Mouse (Mus musculus) C2C12 (cell line): ENCODE results near the gene Tbce. TPM values are rescaled to one million over a fixed set of nuclear protein-coding genes. Genes with fewer than 3 reads are reported as not detected.
A peak's percentile ranks its signal among the peaks of the same experiment; 100 is the strongest.

Experiments
- H3K27me3 ChIP-seq: one replicate; pipeline ENCODE4 v1.6.1; 2011; ENCODE audit not compliant: control insufficient read depth, insufficient read depth, insufficient read length
- H3K36me3 ChIP-seq: one replicate; pipeline ENCODE4 v1.6.1; 2011; ENCODE audit not compliant: control insufficient read depth, insufficient read depth
- H3K4me3 ChIP-seq: one replicate; pipeline ENCODE4 v1.5.1; 2011; ENCODE audit warnings: mild to moderate bottlenecking, control low read depth; ENCODE audit not compliant: poor library complexity, insufficient read depth, severe bottlenecking
- H3K79me2 ChIP-seq: one replicate; pipeline ENCODE4 v1.6.1; 2011; ENCODE audit not compliant: control insufficient read depth, insufficient read depth
- H3K79me3 ChIP-seq: one replicate; pipeline ENCODE4 v1.6.1; 2011; ENCODE audit warnings: low read depth, control low read depth
- H3ac ChIP-seq: one replicate; pipeline ENCODE3; 2011; ENCODE audit warnings: low read depth; ENCODE audit not compliant: control insufficient read depth, insufficient read length
- CEBPB ChIP-seq: IDR thresholded peaks from one replicate; pipeline ENCODE4 v1.6.1; 2011; ENCODE audit warnings: low read depth, mild to moderate bottlenecking, control low read depth, moderate library complexity
- CTCF ChIP-seq: IDR thresholded peaks from one replicate; pipeline ENCODE4 v1.5.1; 2011; ENCODE audit not compliant: control insufficient read depth, insufficient read depth, insufficient read length
- FOSL1 ChIP-seq: IDR thresholded peaks from one replicate; pipeline ENCODE4 v1.8.0; 2011; ENCODE audit warnings: mild to moderate bottlenecking, low read length; ENCODE audit not compliant: poor library complexity, insufficient read depth, severe bottlenecking
- MAX ChIP-seq: IDR thresholded peaks from one replicate; pipeline ENCODE4 v1.6.1; 2011; ENCODE audit warnings: mild to moderate bottlenecking, control low read depth
- MYOD1 ChIP-seq: IDR thresholded peaks from one replicate; pipeline ENCODE4 v1.6.1; 2011; ENCODE audit warnings: low read depth; ENCODE audit not compliant: control insufficient read depth, insufficient read length
- MYOG ChIP-seq: IDR thresholded peaks from one replicate; pipeline ENCODE4 v1.6.1; 2011; ENCODE audit not compliant: control insufficient read depth, insufficient read length; ENCODE audit errors: extremely low read depth
- USF1 ChIP-seq: IDR thresholded peaks from one replicate; pipeline ENCODE4 v1.6.1; 2011; ENCODE audit warnings: low read depth, mild to moderate bottlenecking, control low read depth, moderate library complexity
- polyA plus RNA-seq: library from polyadenylated mRNA; unstranded; fragments of >200 nt; fragmentation: generic; extraction: Trizol; gene quantifications from one replicate; pipeline ENCODE4 v1.2.1, GENCODE M21; 2012; ENCODE audit warnings: missing spikeins

Tbce gene
- polyA plus RNA-seq, 1 experiment, result 17.2 TPM

- Histone ChIP-seq H3K79me3 (peaks cover 75% of the 10 kb centered on the region), H3K4me3 (no peak overlapping the region), H3K36me3 (peaks cover 16% of the 10 kb centered on the region), H3K27me3 (no peaks in the 10 kb centered on the region), H3K79me2 (peaks cover 92% of the 10 kb centered on the region), H3ac (no peak overlapping the region)
- no peak for TF ChIP-seq MAX
These were observed 26.3 kb upstream of the Tbce start for GRCm38 (mm10) chr13:14065701-14066100.

GRCm38 (mm10) chr13:14065028-14065380 is 25.6 kb upstream of the Tbce start:
- Histone ChIP-seq H3K36me3 (peaks cover 16% of the 10 kb centered on the region), H3K4me3 (peak overlapping the region; percentile 84), H3K27me3 (no peaks in the 10 kb centered on the region), H3K79me3 (peaks cover 75% of the 10 kb centered on the region), H3ac (peak overlapping the region; percentile 96), H3K79me2 (peaks cover 92% of the 10 kb centered on the region)
- TF ChIP-seq CEBPB (no peak), USF1 (no peak), MYOG (no peak), CTCF (no peak), MYOD1 (no peak), FOSL1 (no peak), MAX (no peak)

- peaks cover 92% of the 10 kb centered on the region for H3K79me2 ChIP-seq
- H3K27me3 ChIP-seq, result no peaks in the 10 kb centered on the region
- peak overlapping the region; percentile 84 for H3K4me3 ChIP-seq
- peak overlapping the region; percentile 96 for H3ac ChIP-seq
- TF ChIP-seq CEBPB (no peak), MAX (no peak), MYOD1 (no peak), FOSL1 (no peak)
- peaks cover 76% of the 10 kb centered on the region for H3K79me3 ChIP-seq
- peaks cover 16% of the 10 kb centered on the region for H3K36me3 ChIP-seq
These were observed 25.0 kb upstream of the Tbce start for GRCm38 (mm10) chr13:14064341-14065027.

- Histone ChIP-seq H3K79me2 (peaks cover 92% of the 10 kb centered on the region), H3K4me3 (peak overlapping the region; percentile 84), H3K79me3 (peaks cover 70% of the 10 kb centered on the region), H3ac (peak overlapping the region; percentile 96), H3K27me3 (no peaks in the 10 kb centered on the region), H3K36me3 (peaks cover 16% of the 10 kb centered on the region)
- no peak for TF ChIP-seq USF1
- no peak for TF ChIP-seq CTCF
- no peak for TF ChIP-seq MAX
- no peak for TF ChIP-seq MYOD1
- no peak for TF ChIP-seq MYOG
- TF ChIP-seq FOSL1, result no peak
- TF ChIP-seq CEBPB, result no peak
These were observed 24.5 kb upstream of the Tbce start for GRCm38 (mm10) chr13:14063942-14064271.

- Histone ChIP-seq H3K4me3 (peak within 1 kb of the TSS; percentile 84), H3K27me3 (no peaks in the 10 kb centered on the region), H3ac (peak within 1 kb of the TSS; percentile 96), H3K36me3 (peaks cover 19% of the 10 kb centered on the region), H3K79me2 (peaks cover 89% of the 10 kb centered on the region), H3K79me3 (peaks cover 63% of the 10 kb centered on the region)
- TF ChIP-seq MAX (peak; percentile 47), USF1 (no peak)
These were observed 23.8 kb upstream of the Tbce start, which contains the start of the genes Arid4b and Ggps1 for GRCm38 (mm10) chr13:14063013-14063941. Gene Arid4b, plus strand, starts transcription at chr13:14063232. Gene Ggps1, minus strand, starts transcription at chr13:14063488.

- H3K79me3 ChIP-seq, result peaks cover 56% of the 10 kb centered on the region
- peaks cover 17% of the 10 kb centered on the region for H3K36me3 ChIP-seq
- peak overlapping the region; percentile 83 for H3ac ChIP-seq
- TF ChIP-seq CEBPB (no peak), USF1 (no peak), MYOD1 (no peak), FOSL1 (no peak), MYOG (no peak), CTCF (no peak), MAX (no peak)
- no peaks in the 10 kb centered on the region for H3K27me3 ChIP-seq
- peak overlapping the region; percentile 84 for H3K4me3 ChIP-seq
- H3K79me2 ChIP-seq, result peaks cover 81% of the 10 kb centered on the region
These were observed 23.0 kb upstream of the Tbce start for GRCm38 (mm10) chr13:14062209-14063012.
